Mouse (Mus musculus) heart, embryonic 15.5 days (tissue): Measurements from ENCODE around the gene Gm20605. TPM values are rescaled to one million over a fixed set of nuclear protein-coding genes. Genes with fewer than 3 reads are reported as not detected.
"Not testable (repeated sequence)": the region's sequence is repeated elsewhere in the genome, so short reads cannot be mapped to it uniquely, and the experiment has no call there.

Experiments
- ATAC-seq: fragments of 200-750 bp; cut with Nextera tagmentation; replicated peaks from 2 replicates; pipeline ENCODE4 v1.8.0; 2017; ENCODE audit warnings: low read depth, moderate TSS enrichment; ENCODE audit not compliant: insufficient number of reproducible peaks, insufficient read depth, low FRiP score
- H3K27ac ChIP-seq: fragments of 300-500 bp; sonication (generic); 2 replicates; pipeline ENCODE4 v1.5.1; 2015; ENCODE audit warnings: mild to moderate bottlenecking, inconsistent platforms
- H3K27me3 ChIP-seq: fragments of 300-500 bp; sonication (generic); 2 replicates; pipeline ENCODE4 v1.6.1; 2015; ENCODE audit warnings: inconsistent platforms
- H3K36me3 ChIP-seq: fragments of 300-500 bp; sonication (generic); 2 replicates; pipeline ENCODE4 v1.6.1; 2015; ENCODE audit warnings: mild to moderate bottlenecking, inconsistent platforms
- H3K4me1 ChIP-seq: fragments of 300-500 bp; sonication (generic); replicated peaks from 2 replicates; pipeline ENCODE4 v1.6.1; 2015; ENCODE audit warnings: inconsistent platforms
- H3K4me2 ChIP-seq: fragments of 300-500 bp; sonication (generic); 2 replicates; pipeline ENCODE4 v1.6.1; 2015; ENCODE audit warnings: inconsistent platforms, mild to moderate bottlenecking, moderate library complexity
- H3K4me3 ChIP-seq: fragments of 300-500 bp; sonication (generic); 2 replicates; pipeline ENCODE4 v1.5.1; 2015; ENCODE audit warnings: mild to moderate bottlenecking, inconsistent platforms
- H3K9ac ChIP-seq: fragments of 300-500 bp; sonication (generic); 2 replicates; pipeline ENCODE4 v1.6.1; 2015; ENCODE audit warnings: mild to moderate bottlenecking, inconsistent platforms
- H3K9me3 ChIP-seq: fragments of 300-500 bp; sonication (generic); replicated peaks from 2 replicates; pipeline ENCODE4 v1.6.1; 2016; ENCODE audit warnings: inconsistent platforms
- WGBS: fragments of 180-500 bp; shearing (Covaris S2); methylation state at CpG from one replicate; pipeline ENCODE4 v1.1.7; 2015; ENCODE audit warnings: mixed read lengths; 5-methylcytosine and 5-hydroxymethylcytosine counted together
- polyA plus RNA-seq: library from polyadenylated mRNA; unstranded; fragments of >200 nt; fragmentation: Nextera tagmentation; extraction: Ambion mirVana; gene quantifications from 2 replicates; pipeline ENCODE4 v1.2.1, GENCODE M21; 2015

Gene Gm20605
- polyA plus RNA-seq, 1 experiment from 2014 or later = 7.1 TPM

DNA sequence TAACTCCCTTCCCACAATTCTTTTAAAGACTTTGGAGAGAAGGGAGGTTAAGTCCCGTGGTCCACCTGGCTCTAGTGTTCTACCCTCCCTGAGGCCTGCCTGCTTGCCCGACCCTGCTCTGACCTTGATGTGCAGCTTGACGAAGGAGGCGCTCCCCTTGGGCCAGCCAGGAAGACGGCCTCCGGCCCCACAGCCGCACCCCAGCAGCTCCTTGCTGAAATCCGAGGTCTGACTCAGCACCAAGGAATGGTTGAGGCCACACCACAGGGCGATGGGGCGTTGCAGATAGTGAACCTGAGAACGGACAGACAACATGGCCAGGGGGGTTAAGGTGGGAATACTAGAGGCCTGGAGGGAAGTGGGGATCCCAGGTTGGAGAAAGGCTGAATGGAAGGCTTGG lies 15.4 kb upstream of the Gm20605 start, which contains the start of gene Pcolce:
Gene Pcolce, minus strand, starts transcription at position 235 of the 400 bp plus-strand sequence.
- WGBS = 29% methylated on average over 11 of the region's 11 CpGs
- no peaks in the 10 kb centered on the region for H3K27me3 ChIP-seq
- H3K4me2 ChIP-seq = no peak within 1 kb of the TSS
- H3K4me1 ChIP-seq = peaks cover 46% of the 10 kb centered on the region
- H3K36me3 ChIP-seq = no peaks in the 10 kb centered on the region
- no peak within 1 kb of the TSS for H3K9ac ChIP-seq
- no peak; the same call in 1 of the 2 replicates for ATAC-seq
- 0 out of 2 replicates have a peak within 1 kb of the TSS, but pooled peaks have one; percentile 14 for H3K27ac ChIP-seq
- no peaks in the 10 kb centered on the region for H3K9me3 ChIP-seq
- H3K4me3 ChIP-seq = no peak within 1 kb of the TSS

DNA sequence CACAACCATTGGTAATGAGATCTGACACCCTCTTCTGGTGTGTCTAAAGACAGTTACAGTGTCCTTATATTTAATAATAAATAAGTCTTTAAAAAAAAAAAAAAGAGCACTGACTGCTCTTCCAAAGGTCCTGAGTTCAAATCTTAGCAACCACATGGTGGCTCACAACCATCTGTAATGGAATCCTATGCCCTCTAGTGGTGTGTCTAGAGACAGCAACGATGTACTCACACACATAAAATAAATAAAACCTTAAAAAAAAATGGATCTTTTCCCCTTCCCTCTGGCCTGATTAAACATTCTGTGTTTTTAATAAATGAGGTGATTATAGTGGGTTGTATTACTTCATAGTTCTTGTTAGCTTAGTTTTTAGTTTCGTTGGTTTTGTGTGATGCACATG lies 14.1 kb upstream of the Gm20605 start:
- H3K27me3 ChIP-seq, H3K9ac ChIP-seq, H3K4me2 ChIP-seq, H3K36me3 ChIP-seq, H3K4me3 ChIP-seq, ATAC-seq, H3K9me3 ChIP-seq, H3K27ac ChIP-seq: not testable (repeated sequence)
- WGBS = 90% methylated on average over 2 of the region's 2 CpGs
- H3K4me1 ChIP-seq = peaks cover 35% of the 10 kb centered on the region

DNA sequence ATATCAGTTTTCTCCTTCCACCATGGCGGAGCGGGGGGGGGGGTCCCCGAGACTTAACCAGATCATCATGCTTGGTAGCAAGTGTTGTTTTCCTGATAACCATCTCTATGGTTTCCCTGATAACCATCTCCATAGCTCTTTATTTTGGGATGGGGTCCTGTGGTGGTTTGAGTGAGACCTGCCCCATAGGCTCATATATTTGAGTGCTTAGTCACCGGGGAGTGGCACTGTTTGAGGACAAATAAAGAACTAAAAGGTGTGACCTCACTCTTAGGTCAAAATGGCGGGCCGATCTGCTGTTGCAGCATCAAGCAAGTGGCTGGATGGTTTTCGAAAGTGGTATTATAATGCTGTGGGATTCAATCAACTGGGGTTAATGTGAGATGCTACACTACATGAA lies 13.6 kb upstream of the Gm20605 start:
- Histone ChIP-seq H3K9ac (no peak overlapping the region), H3K27me3 (no peaks in the 10 kb centered on the region), H3K4me2 (no peak overlapping the region), H3K27ac (no peak overlapping the region), H3K9me3 (no peaks in the 10 kb centered on the region), H3K4me3 (no peak overlapping the region), H3K4me1 (peaks cover 30% of the 10 kb centered on the region), H3K36me3 (no peaks in the 10 kb centered on the region)
- ATAC-seq = no peak
- WGBS = 87% methylated on average over 7 of the region's 7 CpGs

DNA sequence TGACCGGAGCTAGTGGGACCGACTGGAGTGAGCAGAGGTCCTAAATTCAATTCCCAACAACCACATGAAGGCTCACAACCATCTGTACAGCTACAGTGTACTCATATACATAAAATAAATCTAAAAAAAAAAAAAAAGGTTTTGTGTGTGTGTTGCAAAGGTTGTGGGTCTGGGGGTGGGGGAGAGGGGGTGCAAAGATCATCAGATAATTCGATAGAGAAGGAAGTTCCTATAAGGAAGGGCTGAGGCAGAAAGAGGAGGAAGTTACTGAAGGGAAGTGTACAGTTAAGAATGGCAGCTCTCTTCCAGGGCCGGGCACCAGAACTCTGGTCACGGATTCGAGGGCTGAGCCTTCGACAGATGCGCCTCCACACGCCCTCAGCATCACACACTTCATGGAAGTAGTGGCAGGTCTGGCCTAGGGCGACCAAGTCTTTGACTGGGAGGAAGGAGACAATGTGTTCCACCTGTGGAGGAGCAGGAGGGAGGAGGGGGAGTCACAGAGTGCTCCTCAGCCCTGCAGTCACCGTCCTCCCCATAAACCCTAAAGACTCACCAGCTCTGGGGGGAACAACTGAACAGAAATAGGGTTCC lies 4.9 kb upstream of the Gm20605 start:
- Histone ChIP-seq H3K4me3 (no peak overlapping the region), H3K27me3 (no peaks in the 10 kb centered on the region), H3K4me1 (peaks cover 7% of the 10 kb centered on the region), H3K9ac (no peak overlapping the region), H3K4me2 (no peak overlapping the region), H3K27ac (no peak overlapping the region), H3K36me3 (no peaks in the 10 kb centered on the region), H3K9me3 (no peaks in the 10 kb centered on the region)
- ATAC-seq = no peak
- 63% methylated on average over 11 of the region's 11 CpGs for WGBS

DNA sequence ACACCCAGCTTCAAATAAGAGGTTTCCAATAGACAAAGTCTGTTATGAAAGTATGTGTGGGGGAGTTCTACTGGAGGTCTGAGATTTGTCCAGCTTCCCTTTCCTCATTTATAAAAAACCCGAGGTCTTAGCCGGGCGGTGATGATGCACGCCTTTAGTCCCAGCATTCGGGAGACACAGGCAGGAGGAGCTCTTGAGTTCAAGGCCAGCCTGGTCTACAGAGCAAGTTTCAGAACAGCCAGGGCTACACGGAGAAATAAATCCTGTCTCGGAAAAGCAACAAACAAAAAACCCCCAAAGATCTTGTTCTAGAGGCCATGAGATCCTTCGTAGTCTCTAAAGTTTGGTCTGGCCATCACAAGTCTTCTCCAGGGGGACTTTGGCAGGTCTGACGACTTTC lies 984 bp upstream of the Gm20605 start:
- H3K9ac ChIP-seq = peak overlapping the region; percentile 71
- H3K4me1 ChIP-seq = peaks cover 34% of the 10 kb centered on the region
- H3K27ac ChIP-seq = peak overlapping the region; percentile 92
- H3K4me2 ChIP-seq = peak overlapping the region; percentile 84
- 4% methylated on average over 9 of the region's 9 CpGs for WGBS
- no peak for ATAC-seq
- H3K27me3 ChIP-seq = no peaks in the 10 kb centered on the region
- no peaks in the 10 kb centered on the region for H3K36me3 ChIP-seq
- peak overlapping the region; percentile 93 for H3K4me3 ChIP-seq
- no peaks in the 10 kb centered on the region for H3K9me3 ChIP-seq

DNA sequence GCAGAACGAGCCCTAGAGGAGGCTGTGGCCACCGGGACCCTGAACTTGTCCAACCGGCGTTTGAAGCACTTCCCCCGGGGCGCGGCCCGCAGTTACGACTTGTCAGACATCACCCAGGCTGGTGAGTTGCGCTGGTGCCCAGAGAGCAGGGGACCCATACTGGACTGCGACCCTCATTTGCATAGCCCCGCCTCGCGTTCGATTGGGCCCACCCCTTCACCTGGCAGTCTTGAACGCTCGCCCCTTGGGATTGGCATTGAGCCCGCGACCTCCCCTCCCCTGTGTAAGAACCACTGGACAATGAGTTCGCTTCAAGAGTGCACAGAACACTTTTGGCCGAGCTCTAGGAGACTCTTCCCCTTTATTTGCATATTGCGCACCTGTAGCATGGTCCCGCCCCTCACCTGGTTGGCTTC lies 339 bp downstream of the Gm20605 start:
- under 1% methylated on average over 23 of the region's 23 CpGs for WGBS
- Histone ChIP-seq H3K9me3 (no peaks in the 10 kb centered on the region), H3K27ac (peak overlapping the region; percentile 94), H3K4me2 (peak overlapping the region; percentile 89), H3K4me3 (peak overlapping the region; percentile 93), H3K4me1 (peaks cover 34% of the 10 kb centered on the region), H3K27me3 (no peaks in the 10 kb centered on the region), H3K36me3 (peaks cover 8% of the 10 kb centered on the region; the same call in 1 of the 2 replicates), H3K9ac (peak overlapping the region; percentile 88)
- peak; percentile 11 for ATAC-seq

DNA sequence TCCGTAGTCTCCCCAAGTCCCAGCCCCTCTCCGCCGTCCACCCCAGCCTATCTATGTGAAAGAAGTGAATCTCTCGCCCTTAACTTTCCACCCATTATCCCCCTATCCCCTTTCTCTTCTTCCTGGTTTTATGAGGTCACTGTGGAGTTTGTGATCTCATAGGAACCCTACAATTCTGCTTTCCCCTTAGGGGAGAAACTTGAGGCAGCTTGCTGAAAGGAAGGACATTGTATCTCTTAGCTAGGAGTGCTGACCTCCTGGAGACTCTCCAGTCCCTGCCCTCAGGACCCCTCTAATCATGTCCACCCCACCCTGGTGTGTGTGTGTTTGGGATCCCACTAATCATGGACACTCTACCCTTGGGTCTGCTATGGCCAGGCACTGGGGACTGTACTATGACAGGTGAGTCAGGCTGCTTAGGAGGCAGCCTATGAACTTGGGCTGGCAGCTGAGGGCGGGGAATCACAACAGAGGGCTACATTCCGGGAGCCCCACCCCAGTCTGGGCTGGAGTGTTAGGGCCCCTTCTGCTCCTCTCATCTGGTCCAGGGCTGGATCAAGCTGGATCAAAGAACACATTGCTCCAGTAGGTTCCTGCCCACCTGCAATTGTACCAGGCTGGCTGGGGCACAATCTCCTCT lies 1.1 kb downstream of the Gm20605 start:
- peak overlapping the region; percentile 88 for H3K9ac ChIP-seq
- peaks cover 8% of the 10 kb centered on the region; the same call in 1 of the 2 replicates for H3K36me3 ChIP-seq
- H3K9me3 ChIP-seq = no peaks in the 10 kb centered on the region
- peak overlapping the region; percentile 94 for H3K27ac ChIP-seq
- H3K27me3 ChIP-seq = no peaks in the 10 kb centered on the region
- no peak for ATAC-seq
- peak overlapping the region; percentile 89 for H3K4me2 ChIP-seq
- H3K4me3 ChIP-seq = peak overlapping the region; percentile 93
- H3K4me1 ChIP-seq = peaks cover 34% of the 10 kb centered on the region
- WGBS = 10% methylated on average over 6 of the region's 6 CpGs

DNA sequence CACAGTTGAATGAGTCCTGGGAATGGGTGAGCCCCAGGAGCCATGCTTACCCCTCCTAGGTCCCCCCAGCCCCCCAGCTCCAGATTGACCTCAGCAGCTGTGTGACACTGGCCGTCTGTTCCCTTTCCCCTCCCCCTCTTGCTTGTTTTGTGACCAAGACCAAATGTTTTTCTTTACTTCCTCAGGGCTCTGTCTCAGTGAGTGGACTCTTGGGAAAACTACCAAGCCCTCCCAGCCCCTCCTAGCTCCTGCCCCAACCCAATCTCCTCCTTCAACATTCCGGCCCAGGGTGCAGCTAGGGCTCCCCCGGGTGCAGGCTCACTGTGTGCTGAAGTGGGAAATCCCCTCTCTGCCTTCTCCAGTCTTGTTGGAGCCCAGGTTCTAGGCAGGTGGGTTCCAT lies 1.6 kb downstream of the Gm20605 start:
- Histone ChIP-seq H3K36me3 (peaks cover 14% of the 10 kb centered on the region), H3K27ac (peak overlapping the region; percentile 94), H3K27me3 (no peaks in the 10 kb centered on the region), H3K9me3 (no peaks in the 10 kb centered on the region), H3K4me3 (peak overlapping the region; percentile 93), H3K9ac (peak overlapping the region; percentile 88), H3K4me1 (peaks cover 34% of the 10 kb centered on the region), H3K4me2 (peak overlapping the region; percentile 89)
- 32% methylated on average over 3 of the region's 3 CpGs for WGBS
- ATAC-seq = no peak

DNA sequence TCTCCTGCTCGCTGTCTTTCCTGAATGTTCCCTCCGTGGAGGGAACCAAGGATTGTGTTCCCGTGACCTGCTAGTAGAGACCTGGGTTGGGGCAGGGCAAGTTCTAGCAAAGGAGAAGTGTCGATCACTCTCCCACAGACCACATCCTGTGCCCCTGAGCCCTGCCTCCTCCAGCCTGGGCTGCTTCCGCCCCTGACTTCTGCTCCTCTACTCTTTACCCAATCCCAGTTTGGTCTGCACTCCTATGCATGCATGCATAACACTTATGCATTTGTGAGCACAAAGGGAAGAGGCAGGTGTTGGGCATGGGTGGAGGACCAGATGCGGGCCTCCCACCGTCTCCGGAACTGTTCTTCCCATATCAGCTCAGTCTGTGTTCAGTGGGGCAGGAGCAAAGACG lies 2.2 kb downstream of the Gm20605 start:
- 50% methylated on average over 9 of the region's 9 CpGs for WGBS
- Histone ChIP-seq H3K4me1 (peaks cover 34% of the 10 kb centered on the region), H3K36me3 (peaks cover 19% of the 10 kb centered on the region), H3K9me3 (no peaks in the 10 kb centered on the region), H3K9ac (peak overlapping the region; percentile 34), H3K4me2 (peak overlapping the region; percentile 89), H3K27ac (peak overlapping the region; percentile 94), H3K4me3 (peak overlapping the region; percentile 93), H3K27me3 (no peaks in the 10 kb centered on the region)
- no peak for ATAC-seq

DNA sequence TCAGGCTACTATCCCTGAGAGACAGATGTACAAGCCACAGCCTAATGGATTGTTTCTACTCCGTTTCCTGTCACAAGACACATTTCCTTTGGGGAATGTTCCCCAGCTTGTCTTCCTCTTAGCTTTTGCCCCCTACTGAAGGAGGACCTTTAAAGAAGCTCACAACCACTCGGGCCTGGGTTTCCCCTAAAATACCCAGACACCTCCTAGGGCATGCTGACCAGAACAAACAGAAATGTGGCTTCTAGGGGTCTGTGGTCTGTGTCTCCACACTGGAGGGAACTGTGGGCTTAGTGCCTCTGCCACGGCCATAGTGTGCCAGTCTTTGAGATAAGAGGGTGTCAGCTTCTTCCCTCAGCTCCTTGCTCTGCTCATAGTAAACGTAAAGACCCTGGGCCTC lies 2.6 kb downstream of the Gm20605 start:
- Histone ChIP-seq H3K9ac (peak overlapping the region; percentile 34; the same call in 1 of the 2 replicates), H3K27me3 (no peaks in the 10 kb centered on the region), H3K9me3 (no peaks in the 10 kb centered on the region), H3K4me3 (peak overlapping the region; percentile 93), H3K36me3 (peaks cover 24% of the 10 kb centered on the region), H3K27ac (peak overlapping the region; percentile 94), H3K4me1 (peaks cover 34% of the 10 kb centered on the region), H3K4me2 (peak overlapping the region; percentile 89)
- 39% methylated on average over 4 of the region's 4 CpGs for WGBS
- ATAC-seq = no peak

DNA sequence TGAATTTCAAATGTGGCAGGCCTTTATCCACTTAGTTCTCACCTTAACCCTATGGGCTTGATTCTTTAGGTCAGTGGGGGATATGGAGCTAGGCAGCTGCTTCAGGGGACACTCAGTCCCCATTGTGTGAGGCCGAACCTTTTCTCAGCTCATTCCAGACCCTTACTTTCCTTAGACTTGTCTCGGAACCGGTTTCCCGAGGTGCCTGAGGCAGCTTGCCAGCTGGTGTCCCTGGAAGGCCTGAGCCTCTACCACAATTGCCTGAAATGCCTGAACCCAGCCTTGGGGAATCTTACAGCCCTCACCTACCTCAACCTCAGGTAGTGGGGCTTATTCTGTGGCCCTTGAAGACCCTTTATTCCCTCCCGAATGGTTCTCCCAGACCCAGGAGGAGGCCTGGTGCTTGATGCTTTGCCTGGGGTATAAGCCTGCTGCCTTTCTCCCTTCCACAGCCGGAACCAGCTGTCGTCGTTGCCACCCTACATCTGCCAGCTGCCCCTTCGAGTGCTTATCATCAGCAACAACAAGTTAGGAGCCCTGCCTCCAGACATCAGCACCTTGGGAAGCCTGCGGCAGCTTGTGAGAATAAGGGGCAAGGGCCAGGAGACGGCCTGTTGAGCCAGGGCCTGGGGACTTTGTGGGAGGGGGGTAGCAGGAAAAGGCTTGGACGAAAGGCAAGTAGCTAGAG lies 4.6 kb downstream of the Gm20605 start:
- Histone ChIP-seq H3K4me2 (no peak overlapping the region), H3K9me3 (no peaks in the 10 kb centered on the region), H3K9ac (no peak overlapping the region), H3K4me1 (peaks cover 26% of the 10 kb centered on the region), H3K27ac (no peak overlapping the region), H3K36me3 (peaks cover 43% of the 10 kb centered on the region), H3K4me3 (no peak overlapping the region), H3K27me3 (no peaks in the 10 kb centered on the region)
- 65% methylated on average over 12 of the region's 12 CpGs for WGBS
- no peak for ATAC-seq
